Mouse (Mus musculus): ENCODE measurements around the gene Faah. TPM values are rescaled to one million over a fixed set of nuclear protein-coding genes. Genes with fewer than 3 reads are reported as not detected.

The Faah gene
- total and polyA plus RNA-seq, 3 experiments = 0.14 to 1.4 (median 0.23) TPM

GRCm38 (mm10) chr4:115996729-115997128, 21.0 kb downstream of the Faah start:
- no peak for DNase-seq
- intact Hi-C loops (cut with DNase I) = no loop called here
- Histone ChIP-seq H3K4me1 (ENCODE audit: control insufficient read depth, insufficient read depth, low read length) (no peaks in the 10 kb centered on the region), H3K79me2 (replicated peaks; ENCODE audit: control insufficient read depth, insufficient read depth, low read length) (no peaks in the 10 kb centered on the region), H3K9ac (ENCODE audit: low read depth, low read length) (no peak overlapping the region), H3K36me3 (ENCODE audit: control insufficient read depth, insufficient read depth, low read length) (no peaks in the 10 kb centered on the region), H3K27me3 (ENCODE audit: control insufficient read depth, insufficient read depth, low read length) (no peaks in the 10 kb centered on the region), H3K27ac (no peak overlapping the region), H3K4me3 (no peak overlapping the region)
- TF ChIP-seq CTCF (IDR thresholded peaks at IDR 0.05) (no peak), EP300 (IDR thresholded peaks at IDR 0.05; ENCODE audit: insufficient read depth, low read depth, low read length) (no peak), POLR2A (IDR thresholded peaks at IDR 0.05; ENCODE audit: insufficient read depth, low read depth, low read length) (no peak)
- WGBS = 63% methylated on average over 4 of the region's 4 CpGs

- Histone ChIP-seq H3K27ac (no peak overlapping the region), H3K9ac (ENCODE audit: low read depth, low read length) (no peak overlapping the region), H3K27me3 (ENCODE audit: control insufficient read depth, insufficient read depth, low read length) (no peaks in the 10 kb centered on the region), H3K79me2 (replicated peaks; ENCODE audit: control insufficient read depth, insufficient read depth, low read length) (no peaks in the 10 kb centered on the region), H3K4me1 (ENCODE audit: control insufficient read depth, insufficient read depth, low read length) (no peaks in the 10 kb centered on the region), H3K36me3 (ENCODE audit: control insufficient read depth, insufficient read depth, low read length) (no peaks in the 10 kb centered on the region), H3K4me3 (no peak overlapping the region)
- TF ChIP-seq CTCF (IDR thresholded peaks at IDR 0.05) (no peak), POLR2A (IDR thresholded peaks at IDR 0.05; ENCODE audit: insufficient read depth, low read depth, low read length) (no peak), EP300 (IDR thresholded peaks at IDR 0.05; ENCODE audit: insufficient read depth, low read depth, low read length) (no peak)
- DNase-seq = no peak
- intact Hi-C loops (cut with DNase I) = no loop called here
- 77% methylated on average over 2 of the region's 2 CpGs for WGBS
Measured at GRCm38 (mm10) chr4:115995376-115995730, 22.4 kb downstream of the Faah start.

GRCm38 (mm10) chr4:115994662-115995375, 22.9 kb downstream of the Faah start:
- H3K4me1 ChIP-seq (ENCODE audit: control insufficient read depth, insufficient read depth, low read length) = no peaks in the 10 kb centered on the region
- intact Hi-C loops (cut with DNase I) = no loop called here
- WGBS = 82% methylated on average over 16 of the region's 16 CpGs
- DNase-seq = no peak
- H3K27ac ChIP-seq = no peak overlapping the region
- no peak overlapping the region for H3K4me3 ChIP-seq
- no peak for TF ChIP-seq POLR2A (IDR thresholded peaks at IDR 0.05; ENCODE audit: insufficient read depth, low read depth, low read length)
- TF ChIP-seq CTCF (IDR thresholded peaks at IDR 0.05) = no peak
- no peak for TF ChIP-seq EP300 (IDR thresholded peaks at IDR 0.05; ENCODE audit: insufficient read depth, low read depth, low read length)
- H3K79me2 ChIP-seq (replicated peaks; ENCODE audit: control insufficient read depth, insufficient read depth, low read length) = no peaks in the 10 kb centered on the region
- no peak overlapping the region for H3K9ac ChIP-seq (ENCODE audit: low read depth, low read length)
- no peaks in the 10 kb centered on the region for H3K36me3 ChIP-seq (ENCODE audit: control insufficient read depth, insufficient read depth, low read length)
- H3K27me3 ChIP-seq (ENCODE audit: control insufficient read depth, insufficient read depth, low read length) = no peaks in the 10 kb centered on the region

GRCm38 (mm10) chr4:115989382-115989781, 28.3 kb downstream of the Faah start:
- no peak overlapping the region for H3K9ac ChIP-seq (ENCODE audit: low read depth, low read length)
- H3K27me3 ChIP-seq (ENCODE audit: control insufficient read depth, insufficient read depth, low read length) = no peaks in the 10 kb centered on the region
- no peak overlapping the region for H3K4me3 ChIP-seq
- 76% methylated on average over 7 of the region's 7 CpGs for WGBS
- H3K4me1 ChIP-seq (ENCODE audit: control insufficient read depth, insufficient read depth, low read length) = no peaks in the 10 kb centered on the region
- H3K27ac ChIP-seq = no peak overlapping the region
- intact Hi-C loops (cut with DNase I) = no loop called here
- TF ChIP-seq POLR2A (IDR thresholded peaks at IDR 0.05; ENCODE audit: insufficient read depth, low read depth, low read length) (no peak), EP300 (IDR thresholded peaks at IDR 0.05; ENCODE audit: insufficient read depth, low read depth, low read length) (no peak), CTCF (IDR thresholded peaks at IDR 0.05) (no peak)
- H3K79me2 ChIP-seq (replicated peaks; ENCODE audit: control insufficient read depth, insufficient read depth, low read length) = no peaks in the 10 kb centered on the region
- no peaks in the 10 kb centered on the region for H3K36me3 ChIP-seq (ENCODE audit: control insufficient read depth, insufficient read depth, low read length)
- DNase-seq = no peak

- H3K27ac ChIP-seq = no peak overlapping the region
- H3K4me1 ChIP-seq (ENCODE audit: control insufficient read depth, insufficient read depth, low read length) = no peaks in the 10 kb centered on the region
- no peak overlapping the region for H3K9ac ChIP-seq (ENCODE audit: low read depth, low read length)
- intact Hi-C loops (cut with DNase I) = no loop called here
- TF ChIP-seq POLR2A (IDR thresholded peaks at IDR 0.05; ENCODE audit: insufficient read depth, low read depth, low read length) (no peak), CTCF (IDR thresholded peaks at IDR 0.05) (no peak), EP300 (IDR thresholded peaks at IDR 0.05; ENCODE audit: insufficient read depth, low read depth, low read length) (no peak)
- 73% methylated on average over 5 of the region's 5 CpGs for WGBS
- H3K27me3 ChIP-seq (ENCODE audit: control insufficient read depth, insufficient read depth, low read length) = 0 out of 2 replicates have a peak, but pooled peaks cover 1% of the 10 kb centered on the region
- H3K4me3 ChIP-seq = no peak overlapping the region
- no peaks in the 10 kb centered on the region for H3K36me3 ChIP-seq (ENCODE audit: control insufficient read depth, insufficient read depth, low read length)
- no peaks in the 10 kb centered on the region for H3K79me2 ChIP-seq (replicated peaks; ENCODE audit: control insufficient read depth, insufficient read depth, low read length)
- no peak for DNase-seq
Measured at GRCm38 (mm10) chr4:115987858-115988530, 29.7 kb downstream of the Faah start.

GRCm38 (mm10) chr4:115987436-115987835, 30.3 kb downstream of the Faah start:
- Histone ChIP-seq H3K27me3 (ENCODE audit: control insufficient read depth, insufficient read depth, low read length) (0 out of 2 replicates have a peak, but pooled peaks cover 1% of the 10 kb centered on the region), H3K79me2 (replicated peaks; ENCODE audit: control insufficient read depth, insufficient read depth, low read length) (no peaks in the 10 kb centered on the region), H3K27ac (no peak overlapping the region), H3K4me3 (no peak overlapping the region), H3K9ac (ENCODE audit: low read depth, low read length) (no peak overlapping the region), H3K36me3 (ENCODE audit: control insufficient read depth, insufficient read depth, low read length) (no peaks in the 10 kb centered on the region), H3K4me1 (ENCODE audit: control insufficient read depth, insufficient read depth, low read length) (no peaks in the 10 kb centered on the region)
- no peak for DNase-seq
- TF ChIP-seq EP300 (IDR thresholded peaks at IDR 0.05; ENCODE audit: insufficient read depth, low read depth, low read length) = no peak
- no peak for TF ChIP-seq CTCF (IDR thresholded peaks at IDR 0.05)
- no peak for TF ChIP-seq POLR2A (IDR thresholded peaks at IDR 0.05; ENCODE audit: insufficient read depth, low read depth, low read length)
- 65% methylated on average over 1 of the region's 1 CpGs for WGBS
- intact Hi-C loops (cut with DNase I) = no loop called here
